Mouse (Mus musculus) brain, embryonic 14.5 days (tissue): ENCODE measurements around the gene Map1lc3a. TPM values are rescaled to one million over a fixed set of nuclear protein-coding genes. Genes with fewer than 3 reads are reported as not detected.

Experiments used
- DNase-seq: peaks from one replicate; pipeline ENCODE4 v3.0.0-alpha.2; 2011; ENCODE audit warnings: low read depth
- CTCF ChIP-seq: fragments of 200-500 bp; IDR thresholded peaks from 2 replicates; pipeline ENCODE4 v1.5.1; 2012; ENCODE audit warnings: inconsistent platforms, mild to moderate bottlenecking, moderate library complexity, borderline replicate concordance; ENCODE audit not compliant: insufficient read depth, insufficient read length; ENCODE audit errors: extremely low read depth
- POLR2A ChIP-seq: fragments of 200-500 bp; IDR thresholded peaks from 2 replicates; pipeline ENCODE4 v1.6.1; 2012; ENCODE audit warnings: mild to moderate bottlenecking, inconsistent platforms, borderline replicate concordance; ENCODE audit not compliant: poor library complexity, insufficient read depth, insufficient read length, severe bottlenecking; ENCODE audit errors: extremely low read depth
- polyA plus RNA-seq: library from polyadenylated mRNA; depleted of rRNA; stranded (reverse); fragments of >200 nt; gene quantifications from 2 replicates; pipeline ENCODE4 v1.2.3, GENCODE M21; 2012; rRNA removed

Map1lc3a gene
- 224 and 261 TPM in 2 replicates for polyA plus RNA-seq

- no peak for TF ChIP-seq CTCF
- TF ChIP-seq POLR2A: peak; percentile 53
- DNase-seq: peak; percentile 97
Measured at GRCm38 (mm10) chr2:155276195-155276594, at the start of gene Map1lc3a. Gene Map1lc3a (plus strand): TSS chr2:155276297.

DNA sequence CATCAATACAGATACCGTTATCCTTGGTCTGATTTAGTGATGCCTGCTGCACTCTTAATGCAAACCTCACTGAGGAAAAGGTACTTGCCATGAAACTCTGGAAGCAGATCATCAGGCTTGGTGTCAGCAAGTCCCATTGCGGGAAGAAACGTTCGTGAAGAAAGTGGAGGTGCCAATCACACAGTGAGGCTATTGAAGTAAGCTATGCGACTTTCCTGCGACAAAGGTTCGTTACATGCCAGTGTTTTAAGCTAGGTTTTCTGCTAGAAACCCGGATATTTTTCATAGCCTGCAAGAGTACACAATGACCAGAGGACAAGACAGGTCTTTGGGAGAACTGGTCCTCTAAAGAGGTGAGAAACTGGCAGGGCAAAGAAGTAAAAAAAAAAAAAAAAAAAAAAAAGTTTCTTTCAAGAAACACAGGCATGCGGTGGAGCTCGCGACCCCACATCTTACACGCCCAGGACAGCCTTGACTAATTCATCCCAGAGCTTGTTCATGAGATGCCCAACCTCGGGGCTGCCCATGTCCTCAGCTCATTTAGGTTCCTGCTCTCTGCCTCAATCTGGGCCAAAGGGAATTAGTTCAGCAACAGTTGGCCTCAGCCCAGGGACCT is 40.2 kb upstream of the Map1lc3a start:
- no peak for TF ChIP-seq POLR2A
- no peak for TF ChIP-seq CTCF
- DNase-seq: no peak

- TF ChIP-seq CTCF (no peak), POLR2A (no peak; the same call in 1 of the 2 replicates)
- peak; percentile 99 for DNase-seq
Measured at GRCm38 (mm10) chr2:155236362-155236992, 39.6 kb upstream of the Map1lc3a start, which contains the start of gene Dynlrb1. Gene Dynlrb1 (plus strand): TSS chr2:155236533.

DNA sequence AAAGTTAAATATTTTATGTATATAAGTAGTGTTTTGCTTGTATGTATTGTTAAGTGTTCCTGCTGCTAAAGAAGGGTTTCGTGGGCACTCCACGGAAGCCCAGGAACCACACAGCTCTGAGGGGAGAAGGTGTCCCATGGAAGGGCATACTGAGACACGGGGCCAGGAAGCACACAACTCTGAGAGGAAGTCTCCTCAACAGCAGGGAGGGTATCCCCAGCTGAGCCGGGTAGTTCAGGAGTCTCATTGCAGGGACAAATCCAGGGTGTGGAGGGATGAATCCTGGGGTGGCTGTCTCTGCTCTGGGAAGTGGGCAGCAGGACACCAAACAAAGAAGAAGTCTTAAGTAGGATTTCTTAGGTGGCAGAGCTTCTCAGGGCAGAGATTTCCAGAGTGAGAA is 38.8 kb upstream of the Map1lc3a start:
- DNase-seq: no peak
- no peak for TF ChIP-seq POLR2A
- no peak for TF ChIP-seq CTCF

GRCm38 (mm10) chr2:155240915-155241314 is 35.2 kb upstream of the Map1lc3a start:
- TF ChIP-seq CTCF: peak; percentile 8; the same call in 1 of the 2 replicates
- no peak for TF ChIP-seq POLR2A
- peak; percentile 8 for DNase-seq

DNA sequence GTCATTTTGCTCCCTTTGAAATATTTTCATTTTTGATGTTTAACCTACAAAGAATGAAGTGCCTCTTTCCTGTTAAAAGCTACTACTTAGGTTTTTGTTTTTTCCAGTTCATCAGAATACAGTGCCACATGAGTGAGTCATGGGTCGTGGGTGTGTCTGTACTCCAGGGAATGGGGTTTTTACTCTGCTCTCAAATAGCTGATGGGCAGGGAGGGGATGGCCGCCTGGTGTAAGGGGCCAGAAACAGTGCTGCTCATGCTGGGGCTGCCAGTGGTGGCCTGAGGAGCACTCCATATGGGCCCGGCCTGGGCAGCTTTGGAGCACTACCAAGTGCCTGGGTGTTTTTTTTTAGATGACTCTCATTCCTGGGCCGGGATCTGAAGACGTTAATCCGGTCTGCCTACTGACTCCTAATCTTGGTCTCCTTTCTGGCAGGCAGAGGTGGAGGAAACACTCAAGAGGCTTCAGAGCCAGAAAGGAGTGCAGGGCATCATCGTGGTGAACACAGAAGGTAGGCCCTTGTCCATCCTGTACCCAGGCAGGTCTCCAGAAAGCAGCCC is 33.7 kb upstream of the Map1lc3a start:
- no peak for DNase-seq
- no peak for TF ChIP-seq CTCF
- no peak for TF ChIP-seq POLR2A

DNA sequence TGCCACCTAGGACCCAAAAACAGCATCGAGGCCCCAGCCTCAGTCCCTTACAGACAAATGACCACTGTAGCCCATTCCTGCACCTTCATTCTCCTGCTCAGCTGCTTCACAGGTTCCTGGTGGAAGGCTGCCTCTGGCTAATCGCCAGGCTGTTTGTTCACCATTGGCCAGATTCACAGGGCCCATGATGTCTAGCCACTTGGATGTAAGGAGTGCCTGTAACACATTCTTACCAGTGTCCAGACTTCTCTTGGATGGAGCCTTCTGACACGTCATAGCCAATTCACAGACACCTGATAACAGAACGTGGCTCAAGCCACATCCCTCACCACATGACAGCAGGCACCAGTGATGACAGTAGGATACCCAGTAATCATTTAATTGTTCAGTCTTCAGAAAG is 29.9 kb upstream of the Map1lc3a start:
- TF ChIP-seq CTCF: no peak
- TF ChIP-seq POLR2A: no peak
- DNase-seq: no peak

DNA sequence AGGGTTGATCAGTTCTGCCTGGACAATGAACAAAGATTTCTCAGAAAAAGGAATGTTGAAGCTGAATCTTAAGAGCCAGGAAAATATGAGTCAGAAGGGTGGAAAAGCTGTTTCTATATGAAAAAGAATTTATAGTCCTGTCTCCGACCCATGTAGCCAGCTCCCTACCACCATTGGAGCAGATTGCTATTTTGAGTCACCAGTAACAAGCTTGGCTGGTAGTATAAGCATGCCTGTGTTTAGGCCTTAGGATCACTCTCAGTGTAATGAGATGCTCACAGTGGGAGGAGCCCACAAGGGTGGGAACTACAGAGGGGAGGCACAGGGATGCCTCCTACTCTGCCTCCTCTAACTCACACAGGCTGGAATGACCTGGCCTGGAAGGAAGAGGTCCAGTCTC is 27.9 kb upstream of the Map1lc3a start:
- no peak for DNase-seq
- no peak for TF ChIP-seq CTCF
- TF ChIP-seq POLR2A: no peak

DNA sequence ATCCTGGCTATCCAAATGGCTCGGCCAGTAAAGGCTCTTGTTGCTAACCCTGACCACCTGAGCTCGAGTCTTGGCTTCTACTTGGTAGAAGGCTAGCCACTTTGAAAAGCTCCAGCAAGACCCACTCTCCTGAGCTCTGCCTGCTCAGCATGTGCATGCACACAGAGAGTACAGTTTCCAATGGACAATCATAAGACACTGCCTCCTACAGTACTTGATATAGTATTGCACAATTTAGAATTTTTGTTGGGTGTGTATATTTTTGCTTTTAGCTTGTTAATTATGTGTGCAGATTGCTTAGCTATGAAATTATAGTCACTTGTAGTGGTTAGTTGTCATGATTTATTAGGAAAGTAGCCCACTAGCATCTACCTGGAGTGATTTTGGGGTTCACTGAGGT is 27.4 kb upstream of the Map1lc3a start:
- no peak for DNase-seq
- TF ChIP-seq CTCF (0 out of 2 replicates have a peak, but pooled peaks have one; percentile 3), POLR2A (no peak)

GRCm38 (mm10) chr2:155249588-155249987 is 26.5 kb upstream of the Map1lc3a start:
- DNase-seq: no peak

GRCm38 (mm10) chr2:155265526-155265925 is 10.6 kb upstream of the Map1lc3a start:
- DNase-seq: no peak
- TF ChIP-seq CTCF (no peak), POLR2A (no peak)

More at GRCm38 (mm10) chr2:155249588-155249987, 26.5 kb upstream of the Map1lc3a start:
- TF ChIP-seq CTCF: no peak
- no peak for TF ChIP-seq POLR2A

DNA sequence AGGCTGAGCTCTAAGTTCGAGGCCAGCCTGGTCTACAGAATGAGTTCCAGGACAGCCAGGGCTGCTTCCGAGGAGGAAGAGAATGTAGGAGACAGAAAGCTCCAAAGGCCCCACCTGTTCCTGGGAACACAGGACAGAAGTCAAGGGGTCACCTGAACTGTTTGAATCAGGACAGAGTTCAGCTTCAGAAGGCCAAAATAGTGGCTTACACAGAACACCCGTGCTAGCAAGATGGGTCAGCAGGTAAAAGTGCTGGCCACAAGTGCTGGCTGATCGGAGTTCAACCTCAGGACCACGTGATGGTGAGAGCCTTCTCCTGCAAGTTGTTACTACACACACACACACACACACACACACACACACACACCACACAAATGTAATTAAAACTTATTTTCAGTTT is 9.2 kb upstream of the Map1lc3a start:
- TF ChIP-seq CTCF: no peak
- no peak for TF ChIP-seq POLR2A

DNA sequence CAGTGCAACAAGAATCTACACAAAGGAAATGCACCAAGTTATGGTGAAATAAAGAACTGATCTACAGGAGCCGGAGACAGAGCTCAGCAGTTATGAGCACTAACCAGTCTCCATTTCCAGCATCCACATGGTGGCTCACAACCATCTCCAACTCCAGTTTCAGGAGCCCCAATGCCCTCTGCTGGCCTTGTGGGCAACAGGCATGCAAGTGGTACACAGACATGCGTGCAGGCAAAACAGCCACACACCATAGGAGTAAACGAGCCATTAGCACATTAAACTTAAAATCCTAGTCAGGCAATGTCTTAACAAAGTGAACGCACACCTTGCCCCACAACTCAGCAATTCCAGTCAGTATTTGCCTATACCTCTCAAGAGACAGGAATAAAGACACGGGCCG is 4.1 kb upstream of the Map1lc3a start:
- peak; percentile 18 for DNase-seq
- peak; percentile 28; the same call in 1 of the 2 replicates for TF ChIP-seq CTCF
- no peak for TF ChIP-seq POLR2A

More for the DNA sequence above, 9.2 kb upstream of the Map1lc3a start:
- no peak for DNase-seq
